Mouse (Mus musculus): ENCODE data around the gene Lclat1. TPM values are rescaled to one million over a fixed set of nuclear protein-coding genes. Genes with fewer than 3 reads are reported as not detected.

Lclat1 gene
- polyA plus RNA-seq, 2 experiments: 12.1 to 14.9 TPM

- Histone ChIP-seq H3K27ac (replicated peaks; ENCODE audit: low read depth, low read length) (no peak overlapping the region), H3K4me2 (replicated peaks; ENCODE audit: low read depth, low read length, severe bottlenecking) (no peak overlapping the region), H3K4me3 (replicated peaks; ENCODE audit: low read length) (no peak overlapping the region), H3K4me1 (ENCODE audit: control insufficient read depth, insufficient read depth, low read length) (0 out of 2 replicates have a peak, but pooled peaks cover 2% of the 10 kb centered on the region), H3K27me3 (ENCODE audit: control insufficient read depth, insufficient read depth, low read length) (no peaks in the 10 kb centered on the region), H3K9me3 (ENCODE audit: control insufficient read depth, low read length) (no peaks in the 10 kb centered on the region), H3K36me3 (ENCODE audit: control insufficient read depth, insufficient read depth, low read length) (no peaks in the 10 kb centered on the region), H3K9ac (ENCODE audit: low read depth, low read length, severe bottlenecking) (no peak overlapping the region)
- no peak for TF ChIP-seq POLR2A (IDR thresholded peaks at IDR 0.05; ENCODE audit: borderline replicate concordance, extremely low read depth, insufficient read depth, insufficient read length)
- DNase-seq (ENCODE audit: low spot score) (no peak), ATAC-seq (ENCODE audit: low FRiP score, low read depth) (no peak)
- WGBS: 63% methylated on average over 13 of the region's 13 CpGs
Measured at GRCm38 (mm10) chr17:73245089-73245684, 137.4 kb downstream of the Lclat1 start.

GRCm38 (mm10) chr17:73246036-73246435 is 138.3 kb downstream of the Lclat1 start:
- ATAC-seq (ENCODE audit: low FRiP score, low read depth) (no peak), DNase-seq (ENCODE audit: low spot score) (no peak)
- 0 out of 2 replicates have a peak, but pooled peaks cover 2% of the 10 kb centered on the region for H3K4me1 ChIP-seq (ENCODE audit: control insufficient read depth, insufficient read depth, low read length)
- H3K4me2 ChIP-seq (replicated peaks; ENCODE audit: low read depth, low read length, severe bottlenecking): no peak overlapping the region
- no peaks in the 10 kb centered on the region for H3K36me3 ChIP-seq (ENCODE audit: control insufficient read depth, insufficient read depth, low read length)
- no peaks in the 10 kb centered on the region for H3K9me3 ChIP-seq (ENCODE audit: control insufficient read depth, low read length)
- TF ChIP-seq POLR2A (IDR thresholded peaks at IDR 0.05; ENCODE audit: borderline replicate concordance, extremely low read depth, insufficient read depth, insufficient read length): no peak
- no peak overlapping the region for H3K9ac ChIP-seq (ENCODE audit: low read depth, low read length, severe bottlenecking)
- H3K27ac ChIP-seq (replicated peaks; ENCODE audit: low read depth, low read length): no peak overlapping the region
- 70% methylated on average over 3 of the region's 3 CpGs for WGBS
- no peak overlapping the region for H3K4me3 ChIP-seq (replicated peaks; ENCODE audit: low read length)
- H3K27me3 ChIP-seq (ENCODE audit: control insufficient read depth, insufficient read depth, low read length): no peaks in the 10 kb centered on the region

GRCm38 (mm10) chr17:73246926-73247325 is 139.1 kb downstream of the Lclat1 start:
- Histone ChIP-seq H3K27ac (replicated peaks; ENCODE audit: low read depth, low read length) (no peak overlapping the region), H3K36me3 (ENCODE audit: control insufficient read depth, insufficient read depth, low read length) (no peaks in the 10 kb centered on the region), H3K9me3 (ENCODE audit: control insufficient read depth, low read length) (no peaks in the 10 kb centered on the region), H3K27me3 (ENCODE audit: control insufficient read depth, insufficient read depth, low read length) (no peaks in the 10 kb centered on the region), H3K4me1 (ENCODE audit: control insufficient read depth, insufficient read depth, low read length) (0 out of 2 replicates have a peak, but pooled peaks cover 2% of the 10 kb centered on the region), H3K9ac (ENCODE audit: low read depth, low read length, severe bottlenecking) (no peak overlapping the region), H3K4me2 (replicated peaks; ENCODE audit: low read depth, low read length, severe bottlenecking) (no peak overlapping the region), H3K4me3 (replicated peaks; ENCODE audit: low read length) (no peak overlapping the region)
- WGBS: 92% methylated on average over 2 of the region's 2 CpGs
- DNase-seq (ENCODE audit: low spot score) (no peak), ATAC-seq (ENCODE audit: low FRiP score, low read depth) (no peak)
- TF ChIP-seq POLR2A (IDR thresholded peaks at IDR 0.05; ENCODE audit: borderline replicate concordance, extremely low read depth, insufficient read depth, insufficient read length): no peak

GRCm38 (mm10) chr17:73247758-73248157 is 140.0 kb downstream of the Lclat1 start:
- no peak for TF ChIP-seq POLR2A (IDR thresholded peaks at IDR 0.05; ENCODE audit: borderline replicate concordance, extremely low read depth, insufficient read depth, insufficient read length)
- ATAC-seq (ENCODE audit: low FRiP score, low read depth) (no peak), DNase-seq (ENCODE audit: low spot score) (no peak)
- H3K9me3 ChIP-seq (ENCODE audit: control insufficient read depth, low read length): no peaks in the 10 kb centered on the region
- H3K4me3 ChIP-seq (replicated peaks; ENCODE audit: low read length): no peak overlapping the region
- H3K27ac ChIP-seq (replicated peaks; ENCODE audit: low read depth, low read length): no peak overlapping the region
- no peaks in the 10 kb centered on the region for H3K27me3 ChIP-seq (ENCODE audit: control insufficient read depth, insufficient read depth, low read length)
- H3K4me1 ChIP-seq (ENCODE audit: control insufficient read depth, insufficient read depth, low read length): 0 out of 2 replicates have a peak, but pooled peaks cover 2% of the 10 kb centered on the region
- no peak overlapping the region for H3K4me2 ChIP-seq (replicated peaks; ENCODE audit: low read depth, low read length, severe bottlenecking)
- H3K36me3 ChIP-seq (ENCODE audit: control insufficient read depth, insufficient read depth, low read length): no peaks in the 10 kb centered on the region
- WGBS: 84% methylated on average over 14 of the region's 14 CpGs
- H3K9ac ChIP-seq (ENCODE audit: low read depth, low read length, severe bottlenecking): no peak overlapping the region

- Histone ChIP-seq H3K9me3 (ENCODE audit: control insufficient read depth, low read length) (no peaks in the 10 kb centered on the region), H3K9ac (ENCODE audit: low read depth, low read length, severe bottlenecking) (no peak overlapping the region), H3K4me3 (replicated peaks; ENCODE audit: low read length) (no peak overlapping the region), H3K27ac (replicated peaks; ENCODE audit: low read depth, low read length) (no peak overlapping the region), H3K4me1 (ENCODE audit: control insufficient read depth, insufficient read depth, low read length) (no peaks in the 10 kb centered on the region), H3K27me3 (ENCODE audit: control insufficient read depth, insufficient read depth, low read length) (no peaks in the 10 kb centered on the region), H3K36me3 (ENCODE audit: control insufficient read depth, insufficient read depth, low read length) (no peaks in the 10 kb centered on the region), H3K4me2 (replicated peaks; ENCODE audit: low read depth, low read length, severe bottlenecking) (no peak overlapping the region)
- TF ChIP-seq POLR2A (IDR thresholded peaks at IDR 0.05; ENCODE audit: borderline replicate concordance, extremely low read depth, insufficient read depth, insufficient read length): no peak
- DNase-seq (ENCODE audit: low spot score) (no peak), ATAC-seq (ENCODE audit: low FRiP score, low read depth) (peak; percentile 61; the same call in 1 of the 2 replicates)
- 87% methylated on average over 3 of the region's 3 CpGs for WGBS
Measured at GRCm38 (mm10) chr17:73250488-73251141, 142.8 kb downstream of the Lclat1 start.

Measured in limb, embryonic 14.5 days (tissue).